Mouse (Mus musculus): ENCODE measurements at regions not wholly inside any gene's neighbourhood (a gene's known extent, or its start where the extent isn't known, plus 50 kb on each side); places are given as distances from the start of the nearest gene placed in this dataset.
"Not testable (repeated sequence)": the region's sequence is repeated elsewhere in the genome, so short reads cannot be mapped to it uniquely, and the experiment has no call there.

GRCm38 (mm10) chr8:57383746-57384320 lies 63.0 kb downstream of the Hand2 start:
- Histone ChIP-seq H3K27me3 (no peaks in the 10 kb centered on the region), H3K4me1 (replicated peaks) (no peaks in the 10 kb centered on the region), H3K4me2 (no peak overlapping the region), H3K9ac (no peak overlapping the region), H3K36me3 (no peaks in the 10 kb centered on the region), H3K4me3 (no peak overlapping the region), H3K27ac (no peak overlapping the region), H3K9me3 (replicated peaks) (no peaks in the 10 kb centered on the region)
- ATAC-seq (replicated peaks; ENCODE audit: insufficient number of reproducible peaks, insufficient read depth, low FRiP score, low read depth): no peak
- WGBS: 66% methylated on average over 9 of the region's 9 CpGs

- H3K36me3 ChIP-seq: no peaks in the 10 kb centered on the region
- no peak for ATAC-seq (replicated peaks; ENCODE audit: insufficient number of reproducible peaks, insufficient read depth, low FRiP score, low read depth)
- no peaks in the 10 kb centered on the region for H3K4me1 ChIP-seq (replicated peaks)
- 0 out of 2 replicates have a peak, but pooled peaks cover 4% of the 10 kb centered on the region for H3K9me3 ChIP-seq (replicated peaks)
- no peak overlapping the region for H3K9ac ChIP-seq
- no peak overlapping the region for H3K4me3 ChIP-seq
- no peak overlapping the region for H3K4me2 ChIP-seq
- WGBS: 81% methylated on average over 5 of the region's 5 CpGs
- no peak overlapping the region for H3K27ac ChIP-seq
- H3K27me3 ChIP-seq: no peaks in the 10 kb centered on the region
Measured at GRCm38 (mm10) chr8:57387627-57388026, 66.8 kb downstream of the Hand2 start.

DNA sequence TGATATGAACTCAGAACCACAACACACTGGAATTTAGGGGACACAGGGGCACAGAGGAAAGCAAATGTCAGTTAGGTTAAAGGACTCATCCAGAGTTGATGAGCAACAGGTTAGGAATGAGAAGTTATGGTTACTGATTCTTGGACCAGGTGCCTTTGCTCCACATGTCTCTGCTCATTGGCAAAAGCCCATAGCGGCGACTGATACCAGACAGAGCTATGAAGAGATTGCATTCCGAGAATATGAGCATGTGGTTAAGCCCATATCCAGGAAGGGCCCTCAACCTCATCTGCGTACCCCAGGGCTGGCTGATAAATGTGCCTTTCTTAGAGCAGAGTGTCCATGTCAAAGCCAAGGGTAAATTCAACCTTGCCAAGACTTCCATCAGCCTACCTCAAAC lies 67.1 kb upstream of the Scrg1 start:
- 67% methylated on average over 4 of the region's 4 CpGs for WGBS
- Histone ChIP-seq H3K9me3 (replicated peaks) (0 out of 2 replicates have a peak, but pooled peaks cover 4% of the 10 kb centered on the region), H3K36me3 (no peaks in the 10 kb centered on the region), H3K9ac (no peak overlapping the region), H3K4me1 (replicated peaks) (no peaks in the 10 kb centered on the region), H3K27ac (no peak overlapping the region), H3K4me2 (no peak overlapping the region), H3K27me3 (no peaks in the 10 kb centered on the region), H3K4me3 (no peak overlapping the region)
- no peak for ATAC-seq (replicated peaks; ENCODE audit: insufficient number of reproducible peaks, insufficient read depth, low FRiP score, low read depth)

- H3K4me3 ChIP-seq: no peak overlapping the region
- H3K27me3 ChIP-seq: no peaks in the 10 kb centered on the region
- no peaks in the 10 kb centered on the region for H3K9me3 ChIP-seq (replicated peaks)
- H3K9ac ChIP-seq: no peak overlapping the region
- peak overlapping the region; percentile 81 for H3K27ac ChIP-seq
- H3K36me3 ChIP-seq: no peaks in the 10 kb centered on the region
- H3K4me2 ChIP-seq: no peak overlapping the region
- WGBS: 29% methylated on average over 3 of the region's 3 CpGs
- peaks cover 42% of the 10 kb centered on the region for H3K4me1 ChIP-seq (replicated peaks)
- ATAC-seq (replicated peaks; ENCODE audit: insufficient number of reproducible peaks, insufficient read depth, low FRiP score, low read depth): peak; percentile 37; the same call in 1 of the 2 replicates
Measured at GRCm38 (mm10) chr8:57397999-57398635, 57.6 kb upstream of the Scrg1 start.

DNA sequence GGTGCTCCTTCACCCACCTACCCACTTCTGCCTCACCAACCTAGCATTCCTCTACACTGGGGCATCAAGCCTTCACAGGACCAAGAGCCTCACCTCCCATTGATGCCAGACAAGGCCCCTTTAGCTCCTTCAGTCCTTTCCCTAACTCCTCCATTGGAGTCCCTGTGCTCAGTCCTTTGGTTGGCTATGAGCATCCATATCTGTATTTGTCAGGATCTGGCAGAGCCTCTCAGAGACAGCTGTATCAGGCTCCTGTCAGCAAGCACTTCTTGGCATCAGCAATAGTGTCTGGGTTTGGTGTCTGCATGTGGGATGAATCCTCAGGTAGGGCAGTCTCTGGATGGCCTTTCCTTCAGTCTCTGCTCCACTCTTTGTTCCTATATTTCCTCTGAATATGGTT lies 55.6 kb upstream of the Scrg1 start:
- not testable (repeated sequence) for H3K9ac ChIP-seq; H3K36me3 ChIP-seq; H3K4me3 ChIP-seq; H3K4me2 ChIP-seq; H3K9me3 ChIP-seq (replicated peaks); H3K27me3 ChIP-seq; ATAC-seq (replicated peaks; ENCODE audit: insufficient number of reproducible peaks, insufficient read depth, low FRiP score, low read depth)
- Histone ChIP-seq H3K27ac (peak overlapping the region; percentile 90), H3K4me1 (replicated peaks) (peaks cover 42% of the 10 kb centered on the region)

DNA sequence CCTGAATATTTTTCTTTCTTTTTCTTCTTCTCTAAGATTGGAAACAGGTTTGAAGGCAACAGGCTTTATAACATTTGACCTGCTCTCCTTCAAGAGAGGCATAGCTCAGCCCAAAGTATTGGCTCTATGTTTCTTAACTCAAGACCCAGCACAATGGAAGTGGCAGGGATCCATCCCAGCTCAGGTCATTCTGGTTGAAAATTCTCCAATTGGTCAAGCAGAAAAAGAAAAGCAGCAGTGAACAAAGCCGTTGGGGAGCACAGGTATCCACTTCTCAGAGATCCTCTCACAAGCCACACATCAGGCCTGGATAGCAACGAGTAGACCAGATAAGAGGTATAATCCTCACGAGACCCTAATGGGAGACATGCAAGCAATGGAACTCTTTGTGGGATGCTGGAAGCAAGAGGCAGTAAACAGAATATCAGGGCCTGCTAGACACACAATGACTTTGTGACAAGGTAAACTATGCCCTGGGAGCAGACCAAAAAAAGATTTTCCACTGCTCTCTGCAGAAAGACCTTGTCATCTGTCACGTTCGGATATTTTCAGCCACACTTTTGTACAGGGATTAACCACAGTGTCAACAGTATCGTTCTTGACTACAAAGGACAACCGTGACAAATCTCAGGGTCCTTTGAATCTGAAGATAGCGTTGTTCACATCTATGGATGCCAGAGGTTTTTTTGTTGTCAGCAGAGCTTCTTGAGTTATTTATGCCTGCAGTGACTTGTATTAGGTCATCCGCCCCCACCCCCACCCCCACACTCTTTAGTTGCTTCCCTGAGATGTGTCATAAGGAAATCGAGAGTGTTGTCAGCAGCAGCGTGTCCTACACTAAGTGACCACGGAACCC lies 54.7 kb upstream of the Scrg1 start:
- no peaks in the 10 kb centered on the region for H3K27me3 ChIP-seq
- ATAC-seq (replicated peaks; ENCODE audit: insufficient number of reproducible peaks, insufficient read depth, low FRiP score, low read depth): peak; percentile 87
- no peak overlapping the region for H3K9ac ChIP-seq
- H3K4me1 ChIP-seq (replicated peaks): peaks cover 42% of the 10 kb centered on the region
- no peaks in the 10 kb centered on the region for H3K9me3 ChIP-seq (replicated peaks)
- H3K4me3 ChIP-seq: no peak overlapping the region
- WGBS: 23% methylated on average over 12 of the region's 12 CpGs
- H3K27ac ChIP-seq: peak overlapping the region; percentile 90
- no peaks in the 10 kb centered on the region for H3K36me3 ChIP-seq
- H3K4me2 ChIP-seq: 0 out of 2 replicates have a peak overlapping the region, but pooled peaks have one; percentile 16

DNA sequence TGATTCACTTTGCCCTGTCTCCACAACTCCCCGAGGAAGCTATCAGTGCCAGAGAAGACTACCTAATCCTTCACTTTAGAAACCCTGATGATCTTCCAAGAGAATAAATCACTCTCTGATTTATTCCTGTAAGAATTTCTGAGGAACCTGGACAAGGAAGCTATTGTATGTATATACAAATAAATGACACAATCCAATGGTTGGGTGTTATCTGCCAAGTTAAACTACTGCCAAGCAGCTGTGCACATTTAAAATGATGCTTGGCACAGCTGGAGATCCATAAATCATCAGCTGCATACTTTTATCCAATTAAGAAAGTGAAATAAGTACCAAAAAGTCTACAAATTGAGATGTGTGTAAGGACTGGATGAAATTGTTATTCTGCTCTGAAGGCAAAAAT lies 54.1 kb upstream of the Scrg1 start:
- peak overlapping the region; percentile 90 for H3K27ac ChIP-seq
- 35% methylated on average over 1 of the region's 1 CpGs for WGBS
- H3K4me2 ChIP-seq: 0 out of 2 replicates have a peak overlapping the region, but pooled peaks have one; percentile 16
- no peaks in the 10 kb centered on the region for H3K9me3 ChIP-seq (replicated peaks)
- no peaks in the 10 kb centered on the region for H3K27me3 ChIP-seq
- no peak overlapping the region for H3K9ac ChIP-seq
- no peak overlapping the region for H3K4me3 ChIP-seq
- no peaks in the 10 kb centered on the region for H3K36me3 ChIP-seq
- no peak for ATAC-seq (replicated peaks; ENCODE audit: insufficient number of reproducible peaks, insufficient read depth, low FRiP score, low read depth)
- peaks cover 42% of the 10 kb centered on the region for H3K4me1 ChIP-seq (replicated peaks)

DNA sequence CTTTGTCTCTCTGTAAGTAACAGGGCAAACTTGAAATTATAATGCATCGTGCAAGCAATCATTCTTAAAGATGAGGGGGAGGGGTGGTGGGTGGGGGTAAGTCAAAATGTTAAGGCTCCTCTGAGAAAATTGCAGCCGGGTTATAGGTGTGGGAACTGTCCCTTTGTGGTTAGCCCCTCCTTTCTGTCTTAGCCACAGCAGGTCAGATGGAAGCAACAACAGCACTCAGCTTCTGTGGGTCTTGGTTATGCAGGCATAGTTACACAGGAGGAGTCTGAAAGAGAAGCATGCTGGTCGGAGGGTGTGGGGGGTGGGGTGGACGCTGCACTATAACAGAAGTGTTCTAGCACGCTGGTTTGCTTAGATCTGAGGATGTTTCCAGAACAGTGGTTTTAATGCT lies 53.5 kb upstream of the Scrg1 start:
- no peak for ATAC-seq (replicated peaks; ENCODE audit: insufficient number of reproducible peaks, insufficient read depth, low FRiP score, low read depth)
- Histone ChIP-seq H3K4me2 (no peak overlapping the region), H3K9ac (no peak overlapping the region), H3K4me1 (replicated peaks) (peaks cover 42% of the 10 kb centered on the region), H3K27me3 (no peaks in the 10 kb centered on the region), H3K4me3 (no peak overlapping the region), H3K36me3 (no peaks in the 10 kb centered on the region), H3K9me3 (replicated peaks) (no peaks in the 10 kb centered on the region), H3K27ac (peak overlapping the region; percentile 90)
- WGBS: 43% methylated on average over 5 of the region's 5 CpGs

DNA sequence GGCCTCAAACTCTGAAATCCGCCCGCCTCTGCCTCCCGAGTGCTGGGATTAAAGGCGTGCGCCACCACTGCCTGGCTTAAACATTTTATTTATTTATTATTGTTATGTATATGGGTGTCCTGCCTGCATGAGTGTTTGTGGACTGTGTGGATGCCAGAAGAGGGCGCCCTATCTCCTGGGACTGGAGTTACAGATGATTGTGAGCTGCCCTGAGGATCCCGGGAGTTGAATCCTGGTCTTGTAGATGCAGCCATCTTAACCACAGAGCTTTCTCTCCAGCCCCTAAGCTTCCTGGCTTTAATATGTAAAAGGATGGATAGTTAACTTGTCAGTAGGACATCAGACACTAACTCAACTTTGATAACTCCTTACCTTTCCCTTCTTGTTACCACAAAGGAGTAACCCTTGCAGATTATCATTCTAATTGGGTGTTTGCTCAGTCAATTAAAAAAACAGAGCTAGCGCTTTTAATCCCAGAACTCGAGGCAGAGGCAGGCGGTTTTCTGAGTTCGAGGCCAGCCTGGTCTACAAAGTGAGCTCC lies 52.0 kb upstream of the Scrg1 start:
- ATAC-seq (replicated peaks; ENCODE audit: insufficient number of reproducible peaks, insufficient read depth, low FRiP score, low read depth): no peak
- H3K4me1 ChIP-seq (replicated peaks): peaks cover 31% of the 10 kb centered on the region
- H3K27ac ChIP-seq: no peak overlapping the region
- H3K9me3 ChIP-seq (replicated peaks): no peaks in the 10 kb centered on the region
- H3K4me2 ChIP-seq: no peak overlapping the region
- no peak overlapping the region for H3K4me3 ChIP-seq
- 85% methylated on average over 11 of the region's 11 CpGs for WGBS
- no peak overlapping the region for H3K9ac ChIP-seq
- no peaks in the 10 kb centered on the region for H3K27me3 ChIP-seq
- H3K36me3 ChIP-seq: no peaks in the 10 kb centered on the region

- Histone ChIP-seq H3K4me2 (no peak overlapping the region), H3K4me3 (no peak overlapping the region), H3K9ac (no peak overlapping the region), H3K36me3 (no peaks in the 10 kb centered on the region), H3K9me3 (replicated peaks) (no peaks in the 10 kb centered on the region), H3K27me3 (0 out of 2 replicates have a peak, but pooled peaks cover 5% of the 10 kb centered on the region), H3K4me1 (replicated peaks) (peaks cover 28% of the 10 kb centered on the region), H3K27ac (no peak overlapping the region)
- 59% methylated on average over 11 of the region's 11 CpGs for WGBS
- no peak for ATAC-seq (replicated peaks; ENCODE audit: insufficient number of reproducible peaks, insufficient read depth, low FRiP score, low read depth)
Measured at GRCm38 (mm10) chr8:57405277-57405817, 50.4 kb upstream of the Scrg1 start.

Measured in heart, embryonic 15.5 days (tissue).